Mouse (Mus musculus): ENCODE data around the gene Gper1.

GRCm38 (mm10) chr5:139423026-139423865 lies at the start of gene Gper1:
- no peak for TF ChIP-seq POLR2A (IDR thresholded peaks at IDR 0.05; ENCODE audit: borderline replicate concordance, control insufficient read depth, low read depth, low read length)
- no peak for TF ChIP-seq CTCF (IDR thresholded peaks at IDR 0.05; ENCODE audit: control insufficient read depth, insufficient read depth, low read length)
